Mouse (Mus musculus): ENCODE measurements around the gene Bhlha9. TPM values are rescaled to one million over a fixed set of nuclear protein-coding genes. Genes with fewer than 3 reads are reported as not detected.
A peak's percentile ranks its signal among the peaks of the same experiment; 100 is the strongest.
"Not testable (repeated sequence)": the region's sequence is repeated elsewhere in the genome, so short reads cannot be mapped to it uniquely, and the experiment has no call there.

Bhlha9 gene
- polyA plus RNA-seq, 1 experiment from 2014 or later: not detected

DNA sequence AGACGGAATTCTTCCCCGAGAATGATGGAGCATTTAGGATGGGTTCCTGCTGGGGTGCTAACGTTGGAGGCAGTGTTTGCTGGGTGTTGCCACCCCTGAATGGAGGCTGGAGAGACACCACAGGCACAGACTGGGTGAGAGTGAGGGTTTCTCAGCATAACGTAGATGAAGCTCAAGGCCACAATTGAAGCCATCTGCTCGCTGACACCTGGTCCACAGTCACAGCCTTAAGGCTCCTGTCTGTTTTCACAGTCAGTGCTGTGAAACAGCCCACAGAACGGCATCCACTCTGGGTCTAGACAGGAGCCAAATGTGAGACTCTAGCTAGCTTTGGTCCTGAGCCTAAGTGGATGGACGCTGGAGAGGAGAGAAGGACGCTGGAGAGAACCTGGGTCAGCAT is 1.9 kb downstream of the Bhlha9 start:
- Histone ChIP-seq H3K4me3 (ENCODE audit: low read length) (no peak overlapping the region), H3K9me3 (replicated peaks; ENCODE audit: control insufficient read depth, low read length) (no peaks in the 10 kb centered on the region), H3K9ac (ENCODE audit: low read length) (no peak overlapping the region), H3K27ac (ENCODE audit: low read length) (no peak overlapping the region), H3K4me1 (ENCODE audit: control insufficient read depth, insufficient read depth, low read length) (peaks cover 6% of the 10 kb centered on the region), H3K36me3 (ENCODE audit: control insufficient read depth, insufficient read depth) (no peaks in the 10 kb centered on the region), H3K4me2 (ENCODE audit: low read depth, low read length) (no peak overlapping the region), H3K27me3 (ENCODE audit: control insufficient read depth, insufficient read depth, low read length) (peaks cover 55% of the 10 kb centered on the region)
- WGBS: 44% methylated on average over 8 of the region's 8 CpGs
- ATAC-seq (replicated peaks; ENCODE audit: extremely low read depth, insufficient read depth, low FRiP score): no peak

- Histone ChIP-seq H3K4me2 (ENCODE audit: low read depth, low read length) (no peak overlapping the region), H3K27ac (ENCODE audit: low read length) (no peak overlapping the region), H3K4me3 (ENCODE audit: low read length) (no peak overlapping the region), H3K9ac (ENCODE audit: low read length) (no peak overlapping the region), H3K27me3 (ENCODE audit: control insufficient read depth, insufficient read depth, low read length) (peaks cover 55% of the 10 kb centered on the region), H3K36me3 (ENCODE audit: control insufficient read depth, insufficient read depth) (no peaks in the 10 kb centered on the region), H3K9me3 (replicated peaks; ENCODE audit: control insufficient read depth, low read length) (no peaks in the 10 kb centered on the region), H3K4me1 (ENCODE audit: control insufficient read depth, insufficient read depth, low read length) (peaks cover 6% of the 10 kb centered on the region)
- no peak for ATAC-seq (replicated peaks; ENCODE audit: extremely low read depth, insufficient read depth, low FRiP score)
- WGBS: 38% methylated on average over 4 of the region's 4 CpGs
Measured at GRCm38 (mm10) chr11:76674704-76675103, 2.4 kb downstream of the Bhlha9 start.

DNA sequence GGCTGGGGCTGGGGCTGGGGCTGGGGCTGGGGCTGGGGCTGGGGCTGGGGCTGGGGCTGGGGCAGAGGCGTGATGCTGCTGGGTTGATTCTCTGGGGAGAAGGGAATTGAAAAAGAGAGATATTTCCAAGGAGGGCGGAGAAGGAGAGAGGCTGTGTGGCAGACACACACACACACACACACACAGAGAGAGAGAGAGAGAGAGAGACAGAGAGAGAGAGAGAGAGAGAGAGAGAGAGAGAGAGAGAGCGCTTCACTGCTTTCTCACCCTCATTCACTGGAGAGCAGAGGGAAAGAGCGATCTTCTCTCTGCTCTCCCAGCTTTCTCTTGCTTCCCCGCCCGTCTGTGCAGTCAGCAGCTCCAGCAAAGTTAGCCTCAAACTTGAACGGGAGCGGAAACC is 7.2 kb downstream of the Bhlha9 start, which contains the start of gene Trarg1:
Gene Trarg1 (plus strand): TSS at position 301 of the 400 bp plus-strand sequence.
- 30% methylated on average over 8 of the region's 8 CpGs for WGBS
- not testable (repeated sequence) for H3K9ac ChIP-seq (ENCODE audit: low read length); ATAC-seq (replicated peaks; ENCODE audit: extremely low read depth, insufficient read depth, low FRiP score); H3K4me1 ChIP-seq (ENCODE audit: control insufficient read depth, insufficient read depth, low read length); H3K27ac ChIP-seq (ENCODE audit: low read length); H3K9me3 ChIP-seq (replicated peaks; ENCODE audit: control insufficient read depth, low read length); H3K36me3 ChIP-seq (ENCODE audit: control insufficient read depth, insufficient read depth); H3K4me3 ChIP-seq (ENCODE audit: low read length); H3K4me2 ChIP-seq (ENCODE audit: low read depth, low read length)
- peaks cover 11% of the 10 kb centered on the region for H3K27me3 ChIP-seq (ENCODE audit: control insufficient read depth, insufficient read depth, low read length)

DNA sequence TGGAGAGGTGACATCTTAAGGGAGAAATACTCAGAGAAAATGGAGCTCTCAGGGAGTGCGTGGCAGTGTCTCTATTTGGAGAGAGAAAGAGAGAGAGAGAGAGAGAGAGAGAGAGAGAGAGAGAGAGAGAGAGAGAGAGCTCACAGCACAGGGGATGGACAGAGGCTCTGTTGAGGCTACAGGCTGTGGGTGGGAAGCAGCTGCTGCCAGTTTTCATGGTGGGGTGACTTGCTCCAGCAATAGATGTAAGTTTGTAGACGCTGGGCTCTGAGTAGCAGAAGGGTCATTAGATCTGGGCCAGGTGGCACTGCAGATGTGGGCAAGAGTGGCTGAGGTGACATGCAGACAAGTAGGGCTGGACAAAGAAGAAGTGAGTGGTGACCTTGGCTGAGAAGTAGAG is 13.3 kb downstream of the Bhlha9 start:
- Histone ChIP-seq H3K4me3 (ENCODE audit: low read length) (no peak overlapping the region), H3K9ac (ENCODE audit: low read length) (no peak overlapping the region), H3K4me2 (ENCODE audit: low read depth, low read length) (no peak overlapping the region), H3K27ac (ENCODE audit: low read length) (no peak overlapping the region), H3K4me1 (ENCODE audit: control insufficient read depth, insufficient read depth, low read length) (no peaks in the 10 kb centered on the region), H3K9me3 (replicated peaks; ENCODE audit: control insufficient read depth, low read length) (no peaks in the 10 kb centered on the region), H3K36me3 (ENCODE audit: control insufficient read depth, insufficient read depth) (no peaks in the 10 kb centered on the region), H3K27me3 (ENCODE audit: control insufficient read depth, insufficient read depth, low read length) (no peaks in the 10 kb centered on the region)
- ATAC-seq (replicated peaks; ENCODE audit: extremely low read depth, insufficient read depth, low FRiP score): no peak
- 55% methylated on average over 2 of the region's 2 CpGs for WGBS

- no peak overlapping the region for H3K27ac ChIP-seq (ENCODE audit: low read length)
- no peaks in the 10 kb centered on the region for H3K36me3 ChIP-seq (ENCODE audit: control insufficient read depth, insufficient read depth)
- H3K9me3 ChIP-seq (replicated peaks; ENCODE audit: control insufficient read depth, low read length): no peaks in the 10 kb centered on the region
- no peak overlapping the region for H3K4me2 ChIP-seq (ENCODE audit: low read depth, low read length)
- no peaks in the 10 kb centered on the region; the same call in 1 of the 2 replicates for H3K27me3 ChIP-seq (ENCODE audit: control insufficient read depth, insufficient read depth, low read length)
- no peak for ATAC-seq (replicated peaks; ENCODE audit: extremely low read depth, insufficient read depth, low FRiP score)
- H3K4me1 ChIP-seq (ENCODE audit: control insufficient read depth, insufficient read depth, low read length): no peaks in the 10 kb centered on the region
- no peak overlapping the region for H3K9ac ChIP-seq (ENCODE audit: low read length)
- H3K4me3 ChIP-seq (ENCODE audit: low read length): no peak overlapping the region
- 63% methylated on average over 3 of the region's 3 CpGs for WGBS
Measured at GRCm38 (mm10) chr11:76692096-76692495, 19.8 kb downstream of the Bhlha9 start.

GRCm38 (mm10) chr11:76695810-76696209 is 23.5 kb downstream of the Bhlha9 start:
- no peaks in the 10 kb centered on the region for H3K9me3 ChIP-seq (replicated peaks; ENCODE audit: control insufficient read depth, low read length)
- H3K4me2 ChIP-seq (ENCODE audit: low read depth, low read length): peak overlapping the region; percentile 21; the same call in 1 of the 2 replicates
- WGBS: 64% methylated on average over 6 of the region's 6 CpGs
- no peak for ATAC-seq (replicated peaks; ENCODE audit: extremely low read depth, insufficient read depth, low FRiP score)
- no peaks in the 10 kb centered on the region for H3K4me1 ChIP-seq (ENCODE audit: control insufficient read depth, insufficient read depth, low read length)
- no peak overlapping the region for H3K4me3 ChIP-seq (ENCODE audit: low read length)
- no peaks in the 10 kb centered on the region; the same call in none of the 2 replicates for H3K27me3 ChIP-seq (ENCODE audit: control insufficient read depth, insufficient read depth, low read length)
- H3K27ac ChIP-seq (ENCODE audit: low read length): no peak overlapping the region
- H3K9ac ChIP-seq (ENCODE audit: low read length): no peak overlapping the region
- no peaks in the 10 kb centered on the region for H3K36me3 ChIP-seq (ENCODE audit: control insufficient read depth, insufficient read depth)

GRCm38 (mm10) chr11:76699626-76700025 is 27.4 kb downstream of the Bhlha9 start:
- Histone ChIP-seq H3K9me3 (replicated peaks; ENCODE audit: control insufficient read depth, low read length) (no peaks in the 10 kb centered on the region), H3K27ac (ENCODE audit: low read length) (no peak overlapping the region), H3K4me1 (ENCODE audit: control insufficient read depth, insufficient read depth, low read length) (no peaks in the 10 kb centered on the region), H3K9ac (ENCODE audit: low read length) (no peak overlapping the region), H3K4me3 (ENCODE audit: low read length) (peak overlapping the region; percentile 4; the same call in 1 of the 2 replicates), H3K4me2 (ENCODE audit: low read depth, low read length) (peak overlapping the region; percentile 24), H3K27me3 (ENCODE audit: control insufficient read depth, insufficient read depth, low read length) (no peaks in the 10 kb centered on the region; the same call in none of the 2 replicates), H3K36me3 (ENCODE audit: control insufficient read depth, insufficient read depth) (no peaks in the 10 kb centered on the region)
- ATAC-seq (replicated peaks; ENCODE audit: extremely low read depth, insufficient read depth, low FRiP score): no peak
- 44% methylated on average over 9 of the region's 9 CpGs for WGBS

DNA sequence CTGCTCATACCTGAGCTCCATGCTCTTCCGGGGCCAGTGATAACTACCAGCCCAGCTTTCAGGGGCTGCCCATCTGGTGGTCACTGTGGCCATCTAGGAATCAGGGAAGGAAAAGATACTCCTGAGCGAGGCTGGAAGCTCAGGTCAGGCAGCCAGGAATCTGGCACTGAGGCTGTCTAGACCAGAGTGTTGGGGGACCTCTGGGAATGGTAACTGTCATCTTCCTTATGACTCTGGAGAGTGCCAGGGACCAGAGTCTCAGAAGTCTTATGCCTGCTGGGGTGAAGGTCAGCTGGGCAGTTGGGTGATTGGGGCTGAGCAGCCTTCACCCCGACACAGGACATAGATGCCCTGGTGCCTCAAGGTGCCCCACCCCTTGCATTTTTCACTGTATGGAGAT is 35.4 kb downstream of the Bhlha9 start:
- H3K4me1 ChIP-seq (ENCODE audit: control insufficient read depth, insufficient read depth, low read length): no peaks in the 10 kb centered on the region

DNA sequence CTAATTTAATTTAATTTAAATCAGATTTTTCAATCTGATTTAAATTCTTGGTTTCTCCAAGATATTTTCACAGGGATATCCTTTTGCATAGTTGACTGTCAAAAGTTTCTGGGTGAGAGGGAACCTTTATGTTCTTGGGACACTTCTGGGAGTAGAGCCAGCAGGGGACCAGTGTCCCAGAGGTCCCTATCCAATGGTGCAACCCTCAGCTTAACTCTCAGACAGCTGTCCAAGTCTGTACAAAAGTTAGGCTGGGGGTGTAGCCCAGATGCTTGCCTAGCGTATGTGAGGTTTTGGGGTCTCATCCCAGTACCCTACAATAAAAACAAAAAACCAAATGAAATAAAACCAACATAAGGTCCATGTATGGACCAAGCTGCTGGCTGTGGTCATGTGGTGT is 35.8 kb downstream of the Bhlha9 start:
- no peak overlapping the region for H3K4me3 ChIP-seq (ENCODE audit: low read length)
- H3K9me3 ChIP-seq (replicated peaks; ENCODE audit: control insufficient read depth, low read length): peaks cover 2% of the 10 kb centered on the region; the same call in 1 of the 2 replicates
- H3K27me3 ChIP-seq (ENCODE audit: control insufficient read depth, insufficient read depth, low read length): no peaks in the 10 kb centered on the region
- no peaks in the 10 kb centered on the region for H3K36me3 ChIP-seq (ENCODE audit: control insufficient read depth, insufficient read depth)
- no peak overlapping the region for H3K27ac ChIP-seq (ENCODE audit: low read length)
- no peak overlapping the region for H3K4me2 ChIP-seq (ENCODE audit: low read depth, low read length)
- no peak overlapping the region for H3K9ac ChIP-seq (ENCODE audit: low read length)
- ATAC-seq (replicated peaks; ENCODE audit: extremely low read depth, insufficient read depth, low FRiP score): no peak
- no peaks in the 10 kb centered on the region for H3K4me1 ChIP-seq (ENCODE audit: control insufficient read depth, insufficient read depth, low read length)
- 73% methylated on average over 1 of the region's 1 CpGs for WGBS

More for the DNA sequence above, 35.4 kb downstream of the Bhlha9 start:
- H3K4me2 ChIP-seq (ENCODE audit: low read depth, low read length): no peak overlapping the region
- no peak overlapping the region for H3K27ac ChIP-seq (ENCODE audit: low read length)
- H3K4me3 ChIP-seq (ENCODE audit: low read length): no peak overlapping the region
- peaks cover 2% of the 10 kb centered on the region; the same call in 1 of the 2 replicates for H3K9me3 ChIP-seq (replicated peaks; ENCODE audit: control insufficient read depth, low read length)
- no peaks in the 10 kb centered on the region for H3K27me3 ChIP-seq (ENCODE audit: control insufficient read depth, insufficient read depth, low read length)
- WGBS: 84% methylated on average over 3 of the region's 3 CpGs
- ATAC-seq (replicated peaks; ENCODE audit: extremely low read depth, insufficient read depth, low FRiP score): no peak
- H3K9ac ChIP-seq (ENCODE audit: low read length): no peak overlapping the region
- H3K36me3 ChIP-seq (ENCODE audit: control insufficient read depth, insufficient read depth): no peaks in the 10 kb centered on the region

All from heart, embryonic 16.5 days (tissue).